Mouse (Mus musculus): ENCODE results near the gene Tmem91. TPM values are rescaled to one million over a fixed set of nuclear protein-coding genes. Genes with fewer than 3 reads are reported as not detected.
"Not testable (repeated sequence)": the region's sequence is repeated elsewhere in the genome, so short reads cannot be mapped to it uniquely, and the experiment has no call there.

Tmem91 gene
- not detected for total RNA-seq (2021)
- long read RNA-seq, experiment 1, partial matches to known transcripts: 0 of 1 reads
- long read RNA-seq, experiment 1, other reads (novel, unspliced or antisense): 1 of 1 reads
- long read RNA-seq, experiment 2: 0 reads

GRCm38 (mm10) chr7:25674719-25675300 is at the start of gene Tmem91:
Gene Tmem91 (minus strand): TSS chr7:25675166.
- DNase-seq (ENCODE audit: low spot score): no peak

GRCm38 (mm10) chr7:25721776-25722175 is 46.8 kb upstream of the Tmem91 start:
- not testable (repeated sequence) for DNase-seq (ENCODE audit: low spot score)

- DNase-seq (ENCODE audit: low spot score): no peak
Measured at GRCm38 (mm10) chr7:25720760-25721159, 45.8 kb upstream of the Tmem91 start.

GRCm38 (mm10) chr7:25719761-25720610 is 45.0 kb upstream of the Tmem91 start:
- DNase-seq (ENCODE audit: low spot score): peak; percentile 77

GRCm38 (mm10) chr7:25718788-25719417 is 43.9 kb upstream of the Tmem91 start, which contains the start of gene Ccdc97:
Gene Ccdc97 (minus strand): TSS chr7:25719088.
- peak; percentile 95 for DNase-seq (ENCODE audit: low spot score)

GRCm38 (mm10) chr7:25717478-25717877 is 42.5 kb upstream of the Tmem91 start:
- no peak for DNase-seq (ENCODE audit: low spot score)

GRCm38 (mm10) chr7:25715731-25716271 is 40.8 kb upstream of the Tmem91 start:
- DNase-seq (ENCODE audit: low spot score): no peak

GRCm38 (mm10) chr7:25714581-25714980 is 39.6 kb upstream of the Tmem91 start:
- DNase-seq (ENCODE audit: low spot score): no peak

- DNase-seq (ENCODE audit: low spot score): no peak
Measured at GRCm38 (mm10) chr7:25712801-25713200, 37.8 kb upstream of the Tmem91 start.

GRCm38 (mm10) chr7:25711731-25712197 is 36.8 kb upstream of the Tmem91 start:
- peak; percentile 58 for DNase-seq (ENCODE audit: low spot score)

GRCm38 (mm10) chr7:25711165-25711564 is 36.2 kb upstream of the Tmem91 start:
- no peak for DNase-seq (ENCODE audit: low spot score)

- no peak for DNase-seq (ENCODE audit: low spot score)
Measured at GRCm38 (mm10) chr7:25710519-25711130, 35.7 kb upstream of the Tmem91 start.

- no peak for DNase-seq (ENCODE audit: low spot score)
Measured at GRCm38 (mm10) chr7:25709961-25710360, 35.0 kb upstream of the Tmem91 start.

GRCm38 (mm10) chr7:25707581-25708292 is 32.8 kb upstream of the Tmem91 start:
- DNase-seq (ENCODE audit: low spot score): no peak

- DNase-seq (ENCODE audit: low spot score): no peak
Measured at GRCm38 (mm10) chr7:25706578-25707170, 31.7 kb upstream of the Tmem91 start.

GRCm38 (mm10) chr7:25705801-25706251 is 30.9 kb upstream of the Tmem91 start:
- DNase-seq (ENCODE audit: low spot score): no peak

GRCm38 (mm10) chr7:25704716-25705364 is 29.9 kb upstream of the Tmem91 start:
- DNase-seq (ENCODE audit: low spot score): no peak

GRCm38 (mm10) chr7:25703793-25704494 is 29.0 kb upstream of the Tmem91 start:
- DNase-seq (ENCODE audit: low spot score): no peak

GRCm38 (mm10) chr7:25702350-25702749 is 27.4 kb upstream of the Tmem91 start:
- DNase-seq (ENCODE audit: low spot score): no peak
